Mouse (Mus musculus): ENCODE measurements around the gene Map3k4.

DNA sequence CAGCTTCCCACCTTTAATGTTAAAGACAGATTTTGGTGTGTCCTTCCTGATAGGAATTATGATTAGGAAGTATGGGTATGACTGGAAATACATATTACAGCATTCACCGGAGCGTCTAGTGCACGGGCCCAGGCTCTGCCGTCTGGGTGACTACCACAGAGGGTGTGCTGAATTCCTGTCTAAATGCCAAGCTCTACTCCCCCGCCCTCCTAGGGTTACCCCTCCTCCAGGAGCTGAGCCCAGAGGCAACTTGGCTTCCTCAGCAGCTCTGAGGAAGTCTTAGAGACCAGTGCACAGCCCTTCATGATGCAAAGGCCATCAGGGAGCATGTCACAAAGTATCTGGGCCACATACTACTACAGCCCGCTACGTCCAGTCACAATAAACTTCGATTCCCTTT is 25.7 kb downstream of the Map3k4 start:
- no peak for TF ChIP-seq CHD2 (IDR thresholded peaks at IDR 0.05; ENCODE audit: low read depth, low read length)
- no peak for TF ChIP-seq HCFC1 (IDR thresholded peaks at IDR 0.05; ENCODE audit: borderline replicate concordance, insufficient read depth, low read length)
- no peak for TF ChIP-seq ZNF384 (IDR thresholded peaks at IDR 0.05; ENCODE audit: low read depth, low read length)
- no peak for TF ChIP-seq MAFK (IDR thresholded peaks at IDR 0.05; ENCODE audit: insufficient read depth, low read depth, low read length)
- no peak for TF ChIP-seq ZC3H11A (IDR thresholded peaks at IDR 0.05; ENCODE audit: borderline replicate concordance, low read depth, low read length)
